Mouse (Mus musculus): ENCODE results near the gene Gm5795.
"Not testable (repeated sequence)": the region's sequence is repeated elsewhere in the genome, so short reads cannot be mapped to it uniquely, and the experiment has no call there.

The Gm5795 gene

DNA sequence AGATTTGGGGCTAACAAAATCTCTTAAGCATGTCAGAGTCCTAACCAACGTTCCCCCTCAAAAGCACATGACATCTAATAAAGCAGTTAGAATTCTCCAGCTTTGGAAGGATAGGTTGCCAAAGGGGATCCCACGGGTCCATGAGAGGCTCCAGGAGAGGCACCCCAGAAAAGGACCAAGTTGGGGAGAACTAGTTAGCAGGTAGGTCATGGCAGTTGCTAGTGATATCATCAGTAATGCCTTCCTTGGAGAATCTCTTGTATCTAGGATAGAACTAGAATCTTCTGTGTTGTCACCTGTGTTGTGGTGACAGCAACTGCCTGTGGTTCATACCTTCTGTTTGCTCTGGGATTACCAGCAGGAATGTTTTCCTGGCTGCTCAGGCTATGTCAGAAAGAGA, at the start of gene Gm5795:
Gm5795 (plus strand) TSS at position 301 of the 400 bp plus-strand sequence.
- DNase-seq: not testable (repeated sequence)

DNA sequence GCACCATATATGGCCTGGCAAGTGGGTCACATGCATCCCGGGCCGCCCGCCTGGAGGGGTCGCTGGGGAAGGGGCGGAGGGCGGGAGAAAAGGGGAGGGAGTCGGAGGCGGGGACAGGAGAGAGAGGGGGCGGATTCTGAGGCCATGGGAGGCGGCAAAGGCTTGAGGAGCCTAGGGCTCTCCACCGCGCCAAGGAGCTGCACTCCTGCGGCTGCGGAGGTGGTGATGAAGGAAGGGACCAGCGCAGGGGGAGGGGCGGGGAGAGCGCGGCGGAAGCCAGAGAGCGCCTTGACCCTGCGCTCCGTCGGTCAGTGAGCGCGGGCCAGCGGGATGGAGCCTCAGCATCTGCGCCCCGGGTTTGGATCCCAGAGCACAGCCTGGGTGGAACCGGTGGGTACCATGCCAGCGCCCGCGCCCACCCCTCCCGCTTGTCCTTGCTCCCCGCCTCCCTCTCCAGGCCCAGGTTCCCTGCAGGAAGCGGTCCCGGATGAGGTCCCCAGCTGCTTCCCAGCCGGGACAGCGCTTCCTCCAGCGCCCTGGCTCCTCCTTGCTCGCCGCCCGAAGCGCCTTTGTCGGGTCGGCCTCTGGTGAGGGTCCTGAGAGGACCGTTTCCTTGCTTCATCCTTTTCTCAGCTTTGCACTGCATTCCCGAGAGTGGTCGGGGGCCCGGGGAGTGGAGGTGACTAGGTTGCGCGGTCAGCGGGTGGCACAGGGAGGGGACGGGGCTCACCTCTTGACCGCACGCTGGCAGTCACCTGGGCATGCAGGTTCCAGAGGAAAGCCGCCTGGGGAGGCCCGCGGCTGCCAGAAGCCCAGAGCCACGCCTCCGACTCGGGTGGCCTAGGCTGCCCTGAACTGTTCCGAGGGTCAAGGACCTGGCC, 20.5 kb downstream of the Gm5795 start, which contains the start of gene D830030K20Rik:
D830030K20Rik (plus strand) TSS at position 217 of the 881 bp plus-strand sequence.
- peak; percentile 82 for DNase-seq

DNA sequence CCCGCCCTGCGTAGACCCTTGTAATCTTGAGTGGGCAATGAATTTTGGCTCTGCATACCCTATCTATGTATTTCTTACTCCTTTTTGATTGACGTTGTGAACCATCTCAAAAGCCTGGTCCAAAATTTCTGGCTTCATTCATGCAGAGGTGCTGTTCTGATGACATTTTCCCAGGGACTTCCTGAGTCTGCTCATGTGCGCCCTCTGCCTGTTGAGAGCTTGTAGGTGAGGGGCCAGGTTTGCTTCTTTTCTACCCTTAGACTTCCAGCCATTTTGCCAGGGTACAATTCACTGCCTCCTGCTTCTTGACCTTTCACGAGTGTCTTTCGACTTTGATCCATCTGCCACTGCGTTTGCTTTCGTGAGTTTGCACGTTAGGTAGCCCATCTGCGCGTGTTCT, 21.3 kb downstream of the Gm5795 start:
- DNase-seq: not testable (repeated sequence)
